Mouse (Mus musculus) thymus, adult 2 months (tissue): ENCODE measurements around the gene Fam104a. TPM values are rescaled to one million over a fixed set of nuclear protein-coding genes. Genes with fewer than 3 reads are reported as not detected.

Experiments
- DNase-seq: peaks from one replicate; pipeline ENCODE4 v3.0.0; 2021
- H3K27ac ChIP-seq: fragments of 200-500 bp; 2 replicates; pipeline ENCODE4 v1.5.1; 2012; ENCODE audit warnings: low read length, control low read depth; ENCODE audit not compliant: control insufficient read depth, insufficient read depth
- H3K27me3 ChIP-seq: fragments of 200-500 bp; 2 replicates; pipeline ENCODE4 v1.6.1; 2012; ENCODE audit warnings: mild to moderate bottlenecking, low read length, moderate library complexity, mixed read lengths; ENCODE audit not compliant: control insufficient read depth, insufficient read depth
- H3K36me3 ChIP-seq: fragments of 200-500 bp; 2 replicates; pipeline ENCODE4 v1.6.1; 2012; ENCODE audit warnings: mild to moderate bottlenecking, low read length, moderate library complexity; ENCODE audit not compliant: control insufficient read depth, insufficient read depth
- H3K4me1 ChIP-seq: fragments of 200-500 bp; replicated peaks from 2 replicates; pipeline ENCODE4 v1.6.1; 2012; ENCODE audit warnings: low read length; ENCODE audit not compliant: control insufficient read depth, insufficient read depth
- H3K4me3 ChIP-seq: fragments of 200-500 bp; 2 replicates; pipeline ENCODE4 v1.5.1; 2012; ENCODE audit warnings: mild to moderate bottlenecking, low read length, control low read depth, moderate library complexity; ENCODE audit not compliant: control insufficient read depth, insufficient read depth
- CTCF ChIP-seq: fragments of 200-500 bp; IDR thresholded peaks from 2 replicates; pipeline ENCODE4 v1.5.1; 2012; ENCODE audit warnings: mild to moderate bottlenecking, control low read depth, low read length, moderate library complexity, borderline replicate concordance; ENCODE audit not compliant: control insufficient read depth, poor library complexity, insufficient read depth; ENCODE audit errors: extremely low read depth
- POLR2A ChIP-seq: fragments of 200-500 bp; IDR thresholded peaks from 2 replicates; pipeline ENCODE4 v1.6.1; 2012; ENCODE audit warnings: mild to moderate bottlenecking, low read length, control low read depth, moderate library complexity; ENCODE audit not compliant: control insufficient read depth, poor library complexity, insufficient read depth; ENCODE audit errors: extremely low read depth
- WGBS: fragments of 180-500 bp; shearing (Covaris S2); methylation state at CpG from one replicate; pipeline ENCODE4 v1.1.7; 2018; 5-methylcytosine and 5-hydroxymethylcytosine counted together
- polyA plus RNA-seq: library from polyadenylated mRNA; depleted of rRNA; stranded (reverse); fragments of >200 nt; gene quantifications from 2 replicates; pipeline ENCODE4 v1.2.3, GENCODE M21; 2012

The Fam104a gene
- polyA plus RNA-seq, 1 experiment: 44.7 TPM

- DNase-seq: no peak
Measured at GRCm38 (mm10) chr11:113630642-113631041, 53.3 kb downstream of the Fam104a start.

DNA sequence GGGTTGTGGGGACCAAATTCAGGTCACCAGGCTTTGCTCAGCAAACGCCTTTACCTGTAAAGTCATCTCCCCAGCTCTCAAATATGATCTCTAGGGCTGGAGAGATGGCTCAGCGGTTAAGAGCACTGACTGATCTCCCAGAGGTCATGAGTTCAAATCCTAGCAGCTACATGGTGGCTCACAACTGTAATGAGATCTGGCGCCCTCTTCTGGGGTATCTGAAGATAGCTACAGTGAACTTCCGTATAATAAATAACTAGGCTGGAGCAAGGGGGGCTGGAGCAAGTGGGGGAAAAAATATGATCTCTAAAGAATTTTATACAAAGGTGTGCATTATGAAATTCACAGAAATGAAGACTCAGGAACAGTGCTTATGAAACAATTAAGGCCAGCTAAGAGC lies 56.2 kb downstream of the Fam104a start:
- 67% methylated on average over 4 of the region's 4 CpGs for WGBS
- H3K27ac ChIP-seq: no peak overlapping the region
- H3K4me3 ChIP-seq: no peak overlapping the region
- no peak for DNase-seq
- H3K36me3 ChIP-seq: no peaks in the 10 kb centered on the region
- no peaks in the 10 kb centered on the region for H3K27me3 ChIP-seq
- H3K4me1 ChIP-seq: peaks cover 11% of the 10 kb centered on the region
- TF ChIP-seq CTCF (no peak), POLR2A (no peak)

More at GRCm38 (mm10) chr11:113630642-113631041, 53.3 kb downstream of the Fam104a start:
- no peaks in the 10 kb centered on the region for H3K4me1 ChIP-seq
- TF ChIP-seq POLR2A (no peak), CTCF (no peak)
- WGBS: 65% methylated on average over 7 of the region's 7 CpGs
- no peak overlapping the region for H3K27ac ChIP-seq
- no peaks in the 10 kb centered on the region for H3K27me3 ChIP-seq
- H3K4me3 ChIP-seq: no peak overlapping the region
- H3K36me3 ChIP-seq: no peaks in the 10 kb centered on the region

- Histone ChIP-seq H3K27ac (no peak overlapping the region), H3K4me1 (peaks cover 17% of the 10 kb centered on the region), H3K4me3 (no peak overlapping the region), H3K27me3 (no peaks in the 10 kb centered on the region; the same call in 1 of the 2 replicates), H3K36me3 (no peaks in the 10 kb centered on the region)
- WGBS: 97% methylated on average over 18 of the region's 18 CpGs
- TF ChIP-seq POLR2A (no peak), CTCF (no peak)
- no peak for DNase-seq
Measured at GRCm38 (mm10) chr11:113625437-113625836, 58.5 kb downstream of the Fam104a start.

GRCm38 (mm10) chr11:113622028-113622427 lies 61.9 kb downstream of the Fam104a start:
- Histone ChIP-seq H3K36me3 (no peaks in the 10 kb centered on the region), H3K4me1 (peaks cover 49% of the 10 kb centered on the region), H3K27me3 (no peaks in the 10 kb centered on the region; the same call in 1 of the 2 replicates), H3K4me3 (no peak overlapping the region), H3K27ac (no peak overlapping the region)
- no peak for DNase-seq
- TF ChIP-seq POLR2A (no peak), CTCF (no peak)
- 90% methylated on average over 4 of the region's 4 CpGs for WGBS

GRCm38 (mm10) chr11:113621001-113621400 lies 63.0 kb downstream of the Fam104a start:
- H3K4me1 ChIP-seq: peaks cover 52% of the 10 kb centered on the region
- H3K27ac ChIP-seq: no peak overlapping the region
- no peaks in the 10 kb centered on the region for H3K36me3 ChIP-seq
- no peaks in the 10 kb centered on the region; the same call in 1 of the 2 replicates for H3K27me3 ChIP-seq
- H3K4me3 ChIP-seq: no peak overlapping the region
- no peak for DNase-seq
- WGBS: 35% methylated on average over 2 of the region's 2 CpGs
- no peak for TF ChIP-seq CTCF
- no peak for TF ChIP-seq POLR2A

DNA sequence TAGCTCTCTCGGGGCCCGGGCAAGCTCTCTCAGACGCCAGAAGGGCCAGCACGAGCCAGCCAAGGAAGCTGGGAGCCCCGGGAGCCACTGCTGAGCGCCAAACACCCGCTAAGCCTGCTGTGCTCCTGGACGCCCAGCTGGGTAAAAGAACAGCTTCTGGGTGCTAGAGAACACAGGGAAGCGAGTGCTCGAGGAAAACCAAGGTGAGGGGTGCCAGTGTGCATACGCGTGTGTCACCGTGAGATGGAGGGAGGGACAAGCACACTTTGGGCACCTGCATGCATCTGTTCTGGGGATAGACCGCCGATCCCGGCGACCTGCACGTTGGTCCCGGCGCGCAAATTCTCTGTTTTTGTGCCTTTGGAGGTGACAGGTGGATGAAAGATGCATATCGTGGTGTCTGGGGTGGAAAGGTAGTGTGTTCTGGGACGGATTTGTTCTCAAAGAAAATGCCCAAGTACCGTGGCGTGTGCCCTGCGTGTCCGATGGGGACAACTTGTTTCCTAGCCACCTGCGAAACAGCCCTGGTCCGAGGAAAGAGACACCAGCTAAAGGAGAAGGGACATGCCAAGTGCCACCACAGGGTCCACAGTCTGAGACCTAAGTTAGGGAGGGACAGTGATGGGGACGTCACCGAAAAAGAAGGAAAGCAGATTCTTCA lies 64.4 kb downstream of the Fam104a start:
- Histone ChIP-seq H3K4me3 (peak overlapping the region; percentile 58), H3K36me3 (no peaks in the 10 kb centered on the region), H3K27ac (no peak overlapping the region), H3K4me1 (peaks cover 65% of the 10 kb centered on the region), H3K27me3 (no peaks in the 10 kb centered on the region; the same call in 1 of the 2 replicates)
- TF ChIP-seq CTCF (no peak), POLR2A (no peak; the same call in 1 of the 2 replicates)
- no peak for DNase-seq
- under 1% methylated on average over 31 of the region's 31 CpGs for WGBS
